Mouse (Mus musculus) spleen, adult 12 weeks (tissue): ENCODE measurements around the gene Sbk3.
"Not testable (repeated sequence)": the region's sequence is repeated elsewhere in the genome, so short reads cannot be mapped to it uniquely, and the experiment has no call there.

Experiments used
- DNase-seq: peaks from one replicate; pipeline ENCODE4 v3.0.0; 2022; ENCODE audit warnings: low spot score

The Sbk3 gene

DNA sequence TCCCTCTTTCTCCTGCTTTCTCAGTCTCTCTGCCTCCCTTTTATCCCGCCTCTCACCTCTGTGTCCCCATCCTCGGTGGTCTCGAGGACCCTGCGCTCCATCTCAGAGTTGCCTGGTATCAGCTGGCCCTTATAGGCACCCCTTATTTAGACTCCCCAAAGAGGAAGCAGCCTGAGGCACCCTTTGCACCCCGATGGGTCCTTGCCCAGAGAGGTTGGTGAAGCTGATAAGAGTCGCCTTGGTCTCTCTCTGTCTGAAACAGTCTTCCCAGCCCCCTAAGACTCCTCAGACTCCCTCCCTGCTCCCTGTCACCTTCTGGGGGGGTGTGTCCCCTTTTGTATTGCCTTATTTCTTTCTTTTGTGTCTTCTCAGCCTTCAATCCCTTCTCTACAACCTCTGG is at the start of gene Sbk3:
Sbk3 (minus strand) TSS at position 101 of the 400 bp plus-strand sequence.
- DNase-seq: no peak

DNA sequence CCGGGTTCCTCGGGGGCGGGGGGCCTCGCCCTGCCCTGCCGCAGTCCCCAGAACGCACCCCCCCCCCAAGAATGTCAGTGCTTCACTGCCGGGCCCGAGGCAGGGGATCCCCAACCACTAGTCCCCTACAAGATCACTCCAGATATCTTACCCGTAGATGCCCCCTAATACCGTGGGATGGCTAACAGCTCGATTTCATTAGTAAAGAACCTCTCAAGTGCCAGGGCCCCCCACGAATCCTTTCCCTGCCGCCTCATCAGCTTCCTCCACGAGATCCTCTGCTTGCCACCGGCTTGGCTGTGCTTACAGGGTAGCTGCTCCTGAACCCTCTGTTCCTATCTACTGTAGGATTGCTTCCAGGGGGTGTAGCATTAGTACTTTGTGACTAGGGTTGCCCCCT is 49.7 kb upstream of the Sbk3 start:
- peak; percentile 8 for DNase-seq

DNA sequence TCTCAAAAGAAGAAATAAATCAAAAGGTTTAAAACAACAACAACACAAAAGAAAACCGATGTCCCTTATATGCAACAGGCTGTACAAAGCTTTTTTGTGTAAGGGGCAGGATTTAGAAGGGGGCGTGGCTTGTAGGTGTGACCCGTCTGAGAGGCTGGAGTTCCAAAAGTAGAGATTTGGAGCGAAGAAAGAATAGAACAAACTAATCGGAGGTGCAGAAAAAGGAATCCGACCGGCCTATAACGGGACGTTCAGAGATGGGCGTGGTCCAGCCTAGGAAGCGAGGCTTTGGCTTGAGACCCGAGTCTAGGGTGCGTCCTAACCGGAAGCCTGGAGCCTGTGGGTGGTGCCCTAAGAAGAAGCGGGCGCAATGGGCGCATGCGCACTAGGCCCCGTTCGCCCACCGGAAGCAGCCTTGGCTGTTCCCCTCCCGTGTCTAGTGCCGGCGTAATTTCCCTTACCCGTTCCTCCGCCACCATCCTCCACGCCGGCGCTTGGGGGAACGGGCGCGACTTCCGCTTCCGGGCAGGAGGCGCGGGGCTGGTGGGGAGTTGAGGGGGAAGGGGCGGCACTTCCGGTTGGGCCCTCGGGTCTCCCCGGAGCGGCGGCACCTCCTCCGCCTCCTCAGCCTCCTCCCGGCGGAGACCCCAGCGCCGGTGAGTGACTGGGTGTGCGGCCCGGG is 49.2 kb upstream of the Sbk3 start, which contains the start of the genes Zfp865 and Ccdc106:
Zfp865 (plus strand) TSS at position 377 of the 682 bp plus-strand sequence.
Ccdc106 (plus strand) TSS at position 554 of the 682 bp plus-strand sequence.
- DNase-seq: peak; percentile 95

DNA sequence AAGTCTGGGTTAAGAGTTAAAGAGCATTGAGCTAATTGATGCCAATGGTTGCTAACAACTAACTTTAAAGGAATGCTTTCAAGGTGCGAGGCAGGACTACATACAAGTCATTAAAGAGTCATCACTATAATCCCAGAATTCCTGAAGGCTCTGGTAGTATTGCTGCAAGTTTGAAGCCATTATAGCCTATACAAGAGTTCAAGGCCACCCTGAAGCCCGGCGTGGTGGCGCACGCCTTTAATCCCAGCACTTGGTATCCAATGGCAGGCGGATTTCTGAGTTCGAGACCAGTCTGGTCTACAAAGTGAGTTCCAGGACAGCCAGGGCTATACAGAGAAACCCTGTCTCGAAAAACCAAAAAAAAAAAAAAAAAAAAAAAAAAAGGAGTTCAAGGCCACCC is 48.6 kb upstream of the Sbk3 start:
- DNase-seq: not testable (repeated sequence)

DNA sequence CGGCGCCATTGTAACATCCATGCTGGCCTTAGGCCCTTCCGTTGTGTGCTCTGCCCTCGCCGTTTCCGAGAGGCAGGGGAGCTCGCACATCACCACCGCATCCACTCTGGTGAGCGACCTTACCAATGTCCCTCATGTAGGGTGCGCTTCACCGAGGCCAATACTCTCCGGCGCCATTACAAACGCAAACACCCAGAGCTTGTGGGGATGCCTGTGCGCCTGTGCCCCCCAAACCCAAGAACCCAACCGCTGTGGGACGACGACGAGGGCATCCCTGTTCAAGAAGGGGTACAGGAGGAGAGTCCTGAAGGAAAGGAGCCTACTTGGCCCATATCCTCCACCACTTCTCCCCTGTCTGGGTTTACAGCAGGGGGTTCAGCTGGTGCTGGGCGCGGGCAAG is 47.0 kb upstream of the Sbk3 start:
- DNase-seq: no peak

DNA sequence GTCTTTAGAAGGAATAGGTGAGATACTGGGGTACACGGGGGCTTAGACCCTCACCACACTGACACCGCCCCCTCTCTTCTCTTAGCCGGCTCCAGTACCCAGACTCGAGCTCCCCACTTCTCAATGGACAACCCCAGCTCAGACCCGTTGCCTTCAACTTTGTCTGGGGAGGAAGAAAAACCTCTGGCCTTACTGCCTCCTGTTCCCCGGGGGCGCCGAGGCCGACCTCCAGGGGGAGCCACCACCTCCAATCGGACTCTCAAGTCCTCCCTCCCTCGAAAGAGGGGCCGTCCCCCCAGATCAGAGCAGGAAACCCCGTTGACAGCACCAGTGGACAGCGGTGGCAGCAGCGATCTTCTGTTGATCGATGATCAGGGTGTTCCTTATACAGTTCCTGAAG is 46.4 kb upstream of the Sbk3 start:
- no peak for DNase-seq

DNA sequence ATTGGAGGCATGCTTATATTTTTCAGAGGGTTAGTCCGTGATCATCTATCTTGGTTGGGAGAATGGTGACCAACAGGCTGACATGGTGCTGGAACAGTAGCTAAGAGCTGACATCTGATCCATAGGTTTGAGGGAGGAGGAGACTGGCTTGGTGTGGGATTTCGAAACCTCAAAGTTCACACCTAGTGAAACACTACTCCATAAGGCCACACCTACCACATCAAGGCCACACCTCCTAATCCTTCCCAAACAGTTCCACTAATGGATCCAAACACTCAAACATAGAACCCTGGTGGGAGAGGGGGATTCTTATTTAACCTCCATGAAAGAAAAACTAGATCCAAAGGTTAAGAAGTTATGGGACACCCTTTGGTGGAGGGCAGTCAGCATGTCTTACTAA is 46.0 kb upstream of the Sbk3 start:
- DNase-seq: no peak

DNA sequence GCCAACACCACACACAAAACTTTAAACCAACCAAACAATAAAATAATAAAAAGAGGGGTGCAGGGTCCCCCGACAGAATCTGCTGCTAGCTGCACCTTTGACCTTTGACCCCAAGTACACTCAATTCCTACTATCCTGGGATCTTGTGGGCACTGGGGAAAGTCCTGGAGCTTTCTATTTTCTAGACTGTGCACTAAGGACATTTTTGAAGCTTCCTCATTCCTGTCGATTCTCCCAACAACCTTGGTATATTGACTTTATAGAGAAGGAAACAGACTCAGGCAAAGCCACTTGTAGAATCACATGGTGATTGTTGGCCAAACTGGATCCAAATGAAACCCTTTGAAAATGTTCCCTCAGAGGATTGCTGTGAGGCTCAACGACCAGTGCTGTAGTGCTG is 45.1 kb upstream of the Sbk3 start:
- DNase-seq: no peak

DNA sequence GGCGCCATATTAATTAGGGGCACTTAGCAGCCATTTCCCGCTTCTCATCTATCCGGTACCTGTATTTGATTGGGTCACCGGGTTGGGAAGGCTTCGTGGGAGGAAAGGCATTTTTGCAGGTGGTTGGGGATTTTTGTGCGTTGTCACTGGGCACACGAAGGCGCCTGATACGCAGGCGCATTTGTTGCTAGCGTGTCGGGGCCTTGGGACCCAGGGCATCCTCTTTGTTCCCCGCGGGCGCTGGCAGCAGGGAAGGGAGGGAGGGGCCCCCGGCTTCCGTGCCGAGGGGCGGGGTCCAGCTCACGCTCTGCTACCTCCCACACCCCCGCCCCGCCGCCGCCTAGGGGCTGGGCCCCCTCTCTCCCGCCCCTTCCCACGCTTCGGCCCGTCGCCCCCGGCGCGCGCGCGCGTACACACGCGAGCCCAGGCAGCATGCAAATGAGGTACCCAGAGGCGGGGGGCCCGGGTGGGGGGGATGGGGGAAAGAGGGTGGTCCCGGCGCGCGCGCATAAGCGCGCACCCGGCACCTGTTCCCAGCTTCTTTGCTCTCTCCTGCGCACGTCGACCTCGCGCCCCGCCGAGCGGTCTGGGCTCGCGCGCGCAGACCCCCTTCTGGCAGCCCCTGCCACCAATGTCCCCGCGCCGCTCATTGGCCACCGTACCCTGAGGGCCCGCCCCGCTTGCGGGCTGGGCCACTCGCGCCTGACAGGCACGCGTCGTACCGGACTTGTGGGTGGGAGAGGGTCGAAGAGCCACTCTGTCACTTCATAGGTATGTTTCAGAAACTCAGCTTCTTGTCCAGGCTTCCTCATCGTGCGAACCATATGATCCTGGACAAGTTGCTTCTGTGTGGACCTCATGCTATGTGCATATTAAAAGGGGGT is 44.4 kb upstream of the Sbk3 start, which contains the start of gene Gm44973:
Gm44973 (plus strand) TSS at position 379 of the 884 bp plus-strand sequence.
- peak; percentile 86 for DNase-seq

DNA sequence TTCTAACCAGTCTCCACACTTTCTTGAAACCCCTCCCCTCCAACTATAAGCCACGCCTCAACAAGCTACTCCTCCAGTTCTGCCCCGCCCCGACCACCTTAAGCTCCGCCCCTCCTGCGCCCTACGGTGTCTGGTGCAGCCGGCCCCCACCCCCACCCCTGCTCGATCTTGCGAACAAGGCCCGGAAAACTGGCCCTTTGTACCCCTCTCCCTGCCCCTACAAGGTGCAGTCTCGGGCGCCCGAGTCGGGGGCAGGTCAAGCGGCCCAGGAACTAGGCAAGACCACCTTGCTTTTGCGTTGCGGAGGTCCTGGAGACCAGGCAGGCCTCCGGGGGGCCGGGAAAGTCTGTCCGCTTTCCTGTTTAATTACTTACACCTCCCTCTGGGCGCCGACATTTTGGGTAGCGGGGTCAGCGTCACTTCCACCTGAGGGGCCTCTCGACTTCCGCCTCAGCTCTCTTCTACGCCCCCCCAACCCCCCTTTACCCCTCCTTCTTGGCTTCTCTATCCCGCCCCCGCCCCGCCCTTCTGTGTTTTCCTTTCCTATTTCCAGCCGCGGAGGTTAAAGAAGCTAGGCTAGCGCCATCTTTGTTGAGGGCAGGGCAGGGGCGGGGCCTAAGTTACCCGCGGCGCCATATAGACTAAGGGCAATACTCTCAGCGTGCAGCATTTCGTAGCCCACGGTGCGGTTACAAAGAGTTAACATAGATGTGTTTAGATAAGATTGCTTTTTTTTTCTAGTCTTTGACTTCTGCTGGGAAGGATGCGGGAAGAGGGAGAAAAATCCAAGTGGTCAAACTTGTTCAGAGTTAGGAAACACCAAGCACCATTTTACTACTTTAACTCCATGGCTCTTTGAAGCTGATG is 43.5 kb upstream of the Sbk3 start, which contains the start of the genes Zfp524 and Fiz1:
Zfp524 (plus strand) TSS at position 165 of the 867 bp plus-strand sequence.
Fiz1 (minus strand) TSS at position 447 of the 867 bp plus-strand sequence.
- DNase-seq: peak; percentile 93

DNA sequence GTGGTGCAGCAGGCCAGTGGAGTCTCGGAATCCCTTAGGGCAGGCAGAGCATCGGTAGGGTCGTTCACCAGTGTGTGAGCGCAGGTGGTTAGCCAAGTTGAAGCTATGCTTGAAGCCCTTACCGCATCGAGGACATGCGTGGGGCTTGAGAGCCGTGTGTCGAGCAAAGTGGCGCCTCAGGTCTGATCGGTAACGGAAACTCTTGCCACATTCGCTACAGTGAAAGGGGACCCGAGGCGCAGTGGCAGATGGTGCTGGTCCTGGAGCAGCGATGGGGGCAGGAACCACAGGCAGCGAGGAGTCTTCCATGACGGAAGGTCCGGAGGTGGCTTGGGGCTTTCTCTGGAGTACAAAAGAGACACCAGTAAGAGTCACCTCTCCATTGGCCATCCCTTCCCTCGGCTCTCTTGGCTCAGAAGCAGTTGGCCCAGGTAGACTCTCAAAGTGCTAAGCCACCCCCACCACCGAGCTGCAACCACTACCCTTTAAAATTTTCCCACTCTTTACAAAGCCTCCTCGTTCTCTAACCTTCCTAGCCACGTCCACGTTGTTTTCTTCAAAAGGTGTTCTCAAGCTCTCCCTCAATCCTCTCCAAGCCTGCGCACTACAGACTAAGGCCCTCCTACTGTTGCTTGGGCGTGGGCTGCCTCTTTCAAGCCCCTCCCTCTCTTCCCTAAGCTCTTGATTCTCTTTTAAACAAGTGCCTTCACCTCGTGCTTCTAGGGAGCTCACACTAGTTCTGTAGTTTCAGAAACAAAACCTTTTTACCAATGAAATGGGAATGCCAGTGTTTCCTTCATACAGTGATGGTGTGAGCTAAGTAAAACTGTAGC is 41.9 kb upstream of the Sbk3 start:
- DNase-seq: no peak

DNA sequence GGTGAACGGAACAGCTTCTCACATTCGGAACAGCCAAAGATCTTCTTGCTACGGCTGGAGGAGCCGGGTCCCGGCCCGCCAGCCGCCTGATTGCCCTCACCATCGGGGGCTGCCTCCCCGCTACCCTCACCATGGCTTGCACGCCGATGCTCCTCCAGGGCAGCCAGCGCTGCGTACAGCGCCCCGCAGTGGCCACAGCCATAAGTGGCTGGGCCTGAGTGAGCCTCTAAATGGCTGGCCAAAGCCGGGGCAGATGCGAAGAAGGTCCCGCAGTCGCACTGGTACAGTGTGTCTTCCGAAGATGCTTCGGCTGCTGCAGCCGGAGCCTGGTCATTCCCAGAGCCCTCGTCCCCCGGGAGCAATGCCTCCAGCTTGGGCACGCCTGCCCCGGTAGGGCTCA is 37.3 kb upstream of the Sbk3 start:
- no peak for DNase-seq

DNA sequence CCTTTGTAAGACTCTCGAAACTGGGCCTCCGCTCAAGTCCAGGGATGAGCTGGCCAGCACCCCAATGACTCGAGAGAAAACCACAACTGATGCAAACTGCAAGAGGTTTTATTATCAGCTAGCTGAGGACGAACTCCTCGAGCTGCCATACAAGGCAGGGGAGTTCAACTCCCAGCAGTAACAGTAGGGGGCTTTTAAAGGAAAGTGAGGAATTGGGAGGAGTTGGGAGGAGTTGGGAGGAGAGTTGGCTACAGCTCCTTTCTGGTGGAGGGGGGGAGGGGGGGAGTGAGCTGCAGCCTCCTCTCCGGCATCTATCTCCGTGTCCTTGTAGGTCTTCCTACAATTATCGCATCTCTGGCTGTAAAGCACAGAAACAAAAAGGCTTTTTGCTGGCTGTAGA is 31.9 kb upstream of the Sbk3 start:
- DNase-seq: not testable (repeated sequence)

DNA sequence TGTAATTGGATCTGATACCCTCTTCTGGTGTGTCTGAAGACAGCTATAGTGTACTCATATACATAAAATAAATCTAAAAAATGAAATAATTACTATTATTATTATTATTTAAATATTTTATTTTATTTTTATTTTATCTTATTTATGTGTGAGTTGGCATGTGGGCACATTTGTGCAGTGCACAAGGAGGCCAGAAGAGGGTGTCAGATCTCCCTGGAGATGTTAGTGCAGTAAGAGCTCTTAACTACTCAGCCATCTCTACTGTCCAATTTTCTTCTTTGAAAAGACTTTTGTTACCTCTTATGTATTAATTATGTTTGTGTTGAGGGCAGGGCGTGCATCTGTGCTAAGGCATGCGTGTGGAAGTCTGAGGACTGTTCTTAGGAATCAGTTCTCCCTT is 28.9 kb upstream of the Sbk3 start:
- DNase-seq: no peak

DNA sequence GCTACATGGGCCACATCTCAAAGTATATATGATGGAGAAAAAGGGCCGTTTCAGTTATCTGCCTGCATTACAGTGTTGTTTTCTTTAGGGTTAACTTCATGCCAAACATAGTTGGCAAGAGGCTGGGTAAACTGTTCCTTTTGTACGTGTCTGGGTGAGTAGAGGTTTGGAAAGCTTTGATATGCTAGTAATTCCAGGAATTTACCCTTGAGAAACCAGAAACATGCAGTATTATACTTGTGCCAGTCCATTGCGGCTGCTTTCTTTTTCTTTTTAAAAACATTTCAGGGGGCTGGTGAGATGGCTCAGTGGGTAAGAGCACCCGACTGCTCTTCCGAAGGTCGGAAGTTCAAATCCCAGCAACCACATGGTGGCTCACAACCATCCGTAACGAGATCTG is 26.0 kb upstream of the Sbk3 start:
- DNase-seq: no peak

DNA sequence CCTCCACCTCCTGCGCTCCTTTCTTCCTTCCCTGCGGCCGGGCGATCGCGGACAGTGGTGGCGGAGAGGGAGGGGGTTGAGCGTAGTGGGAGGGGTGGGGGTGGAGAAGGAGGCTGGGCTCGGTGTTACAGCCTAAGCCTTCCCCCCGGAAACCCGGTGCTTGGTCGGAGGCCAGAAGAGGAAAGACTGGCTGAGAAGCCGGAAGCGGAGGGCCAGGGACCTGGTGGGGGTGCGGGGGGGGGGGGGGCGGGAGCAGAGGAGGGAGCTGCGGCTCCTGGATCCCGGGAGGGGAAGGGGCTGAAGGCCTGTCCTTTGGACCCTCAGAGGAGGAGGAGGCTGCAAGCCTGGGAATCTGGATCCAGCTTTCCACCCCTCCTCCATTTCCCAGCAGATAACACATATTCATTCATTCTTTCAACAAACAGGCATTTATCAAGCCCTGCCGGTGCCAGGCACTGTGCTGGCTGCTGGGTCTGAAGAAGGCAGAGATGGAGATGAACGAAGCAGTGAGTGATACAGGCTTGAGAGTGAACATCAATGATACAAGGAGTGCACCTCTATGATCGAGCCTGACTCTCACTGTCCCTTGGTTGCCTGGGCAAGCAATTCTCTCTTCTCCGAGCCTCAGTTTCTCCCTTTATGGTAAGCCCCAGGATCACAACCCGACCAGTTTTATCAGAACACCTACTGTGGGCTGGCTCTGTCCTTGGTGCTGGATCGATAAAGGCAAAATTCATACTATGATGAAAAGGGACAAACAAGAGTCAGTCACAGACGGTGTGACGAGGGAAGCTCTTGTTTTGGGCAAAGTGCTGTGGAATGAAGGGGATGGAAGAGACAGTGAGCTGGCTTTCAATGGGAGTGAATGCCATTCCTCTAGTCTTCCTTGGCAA is 25.3 kb upstream of the Sbk3 start, which contains the start of gene Zfp579:
Zfp579 (minus strand) TSS at position 156 of the 893 bp plus-strand sequence.
- DNase-seq: no peak

DNA sequence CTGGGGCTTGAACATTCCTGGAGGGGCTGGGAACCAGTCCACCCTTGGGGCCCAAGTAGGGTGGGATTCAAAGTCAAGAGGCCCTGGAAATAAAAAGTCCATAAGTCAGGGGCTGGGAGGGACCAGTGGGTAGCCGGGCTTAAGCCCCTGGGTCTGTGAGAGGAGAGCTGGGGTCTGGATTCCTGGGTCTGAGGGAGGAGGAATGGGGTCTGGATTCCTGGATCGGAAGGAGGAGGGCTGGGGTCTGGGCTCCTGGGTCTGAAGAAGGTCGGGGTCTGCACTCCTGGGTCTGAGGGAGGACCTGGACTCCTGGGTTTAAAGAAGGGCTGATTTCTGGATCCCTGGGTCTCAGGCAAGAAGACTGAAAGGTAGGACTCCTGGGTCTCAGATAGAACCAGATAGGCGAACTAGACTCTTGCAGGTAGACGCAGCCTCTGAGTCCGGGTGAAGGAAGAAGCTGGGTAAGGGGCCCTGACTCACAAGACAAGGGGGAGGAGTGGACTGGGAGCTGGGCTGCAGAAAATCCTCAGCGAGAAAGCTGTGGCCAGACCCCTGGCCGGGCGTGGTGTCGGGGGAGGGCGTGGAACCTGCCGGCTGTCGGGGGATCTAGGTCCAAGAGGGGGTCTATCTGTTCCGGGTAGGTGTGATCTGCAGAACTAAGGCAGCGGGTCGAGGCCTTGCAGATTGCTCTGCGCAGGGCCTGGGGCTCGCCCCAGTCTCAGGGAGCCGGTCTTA is 24.5 kb upstream of the Sbk3 start:
- DNase-seq: no peak

DNA sequence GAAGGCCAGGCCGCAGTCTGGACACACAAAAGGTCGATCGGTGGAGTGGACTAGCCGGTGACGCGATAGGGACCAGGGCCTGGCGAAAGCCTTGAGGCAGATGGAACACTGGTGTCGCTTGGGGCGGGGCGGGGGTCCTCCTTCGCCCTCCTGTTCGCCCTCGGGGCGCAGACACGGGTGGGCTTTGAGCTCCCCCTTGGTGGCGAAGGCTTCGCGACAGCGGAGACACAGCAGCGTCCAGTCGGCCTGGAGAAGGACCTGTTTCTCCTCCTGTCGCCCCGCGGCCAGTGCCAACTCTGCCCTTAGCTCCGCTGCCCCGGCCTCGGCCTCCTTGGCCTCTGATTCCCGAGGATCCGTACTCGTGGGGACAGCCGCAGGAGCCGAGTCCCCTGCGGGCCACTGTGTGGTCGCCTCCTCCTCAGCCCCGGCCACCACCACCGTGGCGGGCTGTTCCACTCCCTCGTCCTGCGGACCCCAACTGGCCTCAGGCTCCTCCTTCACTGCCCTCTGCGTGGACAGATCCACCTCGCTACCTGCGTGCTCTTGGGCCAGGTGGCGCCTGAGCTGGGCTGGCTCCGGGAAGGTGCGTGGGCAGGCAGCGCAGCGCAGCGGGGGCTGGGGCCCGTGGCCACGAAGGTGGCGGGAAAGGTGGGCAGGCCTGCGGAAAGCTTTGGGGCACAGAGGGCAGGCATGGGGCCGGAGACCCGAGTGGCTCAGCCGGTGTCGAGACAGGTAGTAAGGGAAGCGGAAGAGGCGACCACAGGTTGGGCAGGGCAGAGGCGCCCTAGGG is 23.2 kb upstream of the Sbk3 start:
- no peak for DNase-seq
